Mouse (Mus musculus): ENCODE data around the gene Ccdc97. TPM values are rescaled to one million over a fixed set of nuclear protein-coding genes. Genes with fewer than 3 reads are reported as not detected.
A peak's percentile ranks its signal among the peaks of the same experiment; 100 is the strongest.

The Ccdc97 gene
- polyA plus RNA-seq, 2 experiments, result 28.4 to 64.5 TPM

DNA sequence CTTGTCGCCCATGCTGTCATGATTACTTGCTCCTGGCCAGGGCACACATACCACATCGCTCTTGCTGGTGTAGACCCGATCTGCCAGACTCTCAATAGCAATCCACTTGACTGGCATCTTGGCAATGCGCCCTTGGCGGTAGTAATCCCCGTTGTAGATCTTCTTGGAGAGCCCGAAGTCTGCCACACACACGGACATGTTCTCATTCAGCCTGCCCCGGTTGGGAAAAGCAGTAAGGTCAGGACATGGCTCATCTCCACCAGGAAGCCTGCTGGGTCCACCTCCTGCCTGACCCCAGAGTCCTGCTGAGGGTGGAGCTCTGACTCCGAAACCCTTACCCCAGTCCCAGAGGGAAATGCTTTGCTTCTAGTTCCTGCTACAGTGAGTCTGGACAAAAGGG is 42.5 kb upstream of the Ccdc97 start:
- Histone ChIP-seq H3K9ac (ENCODE audit: low read depth, low read length, severe bottlenecking) (no peak overlapping the region), H3K9me3 (ENCODE audit: control insufficient read depth, low read length) (no peaks in the 10 kb centered on the region), H3K27ac (replicated peaks; ENCODE audit: low read depth, low read length) (no peak overlapping the region), H3K4me2 (replicated peaks; ENCODE audit: low read depth, low read length, severe bottlenecking) (no peak overlapping the region), H3K27me3 (ENCODE audit: control insufficient read depth, insufficient read depth, low read length) (no peaks in the 10 kb centered on the region), H3K4me3 (replicated peaks; ENCODE audit: low read length) (no peak overlapping the region), H3K36me3 (ENCODE audit: control insufficient read depth, insufficient read depth, low read length) (peaks cover 73% of the 10 kb centered on the region), H3K4me1 (ENCODE audit: control insufficient read depth, insufficient read depth, low read length) (no peaks in the 10 kb centered on the region)
- DNase-seq (ENCODE audit: low spot score) (no peak), ATAC-seq (ENCODE audit: low FRiP score, low read depth) (no peak)
- no peak for TF ChIP-seq POLR2A (IDR thresholded peaks at IDR 0.05; ENCODE audit: borderline replicate concordance, extremely low read depth, insufficient read depth, insufficient read length)
- 88% methylated on average over 10 of the region's 10 CpGs for WGBS

DNA sequence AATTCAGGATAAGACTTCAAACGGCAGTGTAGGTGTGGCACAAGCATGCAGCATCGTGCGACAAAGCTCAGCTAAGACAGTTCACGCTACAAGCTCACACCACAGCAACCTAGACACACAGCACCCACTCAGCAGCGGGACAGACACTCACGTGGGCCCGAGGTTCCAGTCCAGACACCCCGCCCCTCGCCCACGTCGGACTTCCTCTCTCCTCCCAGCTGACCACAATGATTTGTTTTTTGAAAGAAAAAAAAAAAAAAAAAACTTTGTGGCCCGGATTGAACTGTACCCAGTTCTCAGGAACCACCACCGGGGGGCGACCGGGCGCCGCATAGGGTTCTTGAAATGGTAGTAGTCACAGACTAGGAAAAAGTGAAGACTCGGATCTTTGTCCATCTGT is 37.1 kb upstream of the Ccdc97 start:
- WGBS, result 0% methylated on average over 18 of the region's 18 CpGs
- peak; percentile 93 for DNase-seq (ENCODE audit: low spot score)

DNA sequence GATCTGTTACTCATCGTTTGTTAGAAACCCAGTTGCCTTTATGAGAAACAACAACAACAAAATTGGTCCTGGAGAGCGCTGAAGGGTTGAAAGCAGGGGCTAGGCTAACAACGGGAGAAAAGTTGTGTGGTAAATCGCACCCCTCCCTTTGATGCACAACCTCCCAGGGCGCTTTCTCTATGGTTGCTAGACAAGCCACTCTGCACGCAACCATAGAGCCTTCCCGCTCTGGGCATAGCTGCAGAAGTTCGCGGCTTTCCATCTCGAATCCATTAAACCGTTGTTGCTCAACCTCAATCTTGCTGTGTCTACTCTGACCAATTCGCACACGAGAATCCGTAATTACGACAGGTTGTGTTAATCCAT is 36.6 kb upstream of the Ccdc97 start:
- under 1% methylated on average over 15 of the region's 15 CpGs for whole genome bisulfite sequencing
- no peaks in the 10 kb centered on the region for H3K27me3 ChIP-seq (ENCODE audit: control insufficient read depth, insufficient read depth, low read length)
- ATAC-seq (ENCODE audit: low FRiP score, low read depth), result peak; percentile 35
- DNase-seq (ENCODE audit: low spot score), result peak; percentile 80
- peaks cover 13% of the 10 kb centered on the region for H3K4me1 ChIP-seq (ENCODE audit: control insufficient read depth, insufficient read depth, low read length)
- peaks cover 41% of the 10 kb centered on the region for H3K36me3 ChIP-seq (ENCODE audit: control insufficient read depth, insufficient read depth, low read length)
- H3K9me3 ChIP-seq (ENCODE audit: control insufficient read depth, low read length), result no peaks in the 10 kb centered on the region
- peak overlapping the region; percentile 47 for H3K9ac ChIP-seq (ENCODE audit: low read depth, low read length, severe bottlenecking)
- peak overlapping the region; percentile 97 for H3K27ac ChIP-seq (replicated peaks; ENCODE audit: low read depth, low read length)
- no peak for TF ChIP-seq POLR2A (IDR thresholded peaks at IDR 0.05; ENCODE audit: borderline replicate concordance, extremely low read depth, insufficient read depth, insufficient read length)
- peak overlapping the region; percentile 96 for H3K4me2 ChIP-seq (replicated peaks; ENCODE audit: low read depth, low read length, severe bottlenecking)
- peak overlapping the region; percentile 98 for H3K4me3 ChIP-seq (replicated peaks; ENCODE audit: low read length)

More for the DNA sequence above, 37.1 kb upstream of the Ccdc97 start:
- Histone ChIP-seq H3K27ac (replicated peaks; ENCODE audit: low read depth, low read length) (peak overlapping the region; percentile 97), H3K4me1 (ENCODE audit: control insufficient read depth, insufficient read depth, low read length) (peaks cover 13% of the 10 kb centered on the region), H3K27me3 (ENCODE audit: control insufficient read depth, insufficient read depth, low read length) (no peaks in the 10 kb centered on the region), H3K36me3 (ENCODE audit: control insufficient read depth, insufficient read depth, low read length) (peaks cover 40% of the 10 kb centered on the region), H3K9ac (ENCODE audit: low read depth, low read length, severe bottlenecking) (peak overlapping the region; percentile 47), H3K4me3 (replicated peaks; ENCODE audit: low read length) (peak overlapping the region; percentile 98), H3K9me3 (ENCODE audit: control insufficient read depth, low read length) (no peaks in the 10 kb centered on the region), H3K4me2 (replicated peaks; ENCODE audit: low read depth, low read length, severe bottlenecking) (peak overlapping the region; percentile 96)
- ATAC-seq (ENCODE audit: low FRiP score, low read depth), result peak; percentile 16
- peak; percentile 44; the same call in 1 of the 2 replicates for TF ChIP-seq POLR2A (IDR thresholded peaks at IDR 0.05; ENCODE audit: borderline replicate concordance, extremely low read depth, insufficient read depth, insufficient read length)

DNA sequence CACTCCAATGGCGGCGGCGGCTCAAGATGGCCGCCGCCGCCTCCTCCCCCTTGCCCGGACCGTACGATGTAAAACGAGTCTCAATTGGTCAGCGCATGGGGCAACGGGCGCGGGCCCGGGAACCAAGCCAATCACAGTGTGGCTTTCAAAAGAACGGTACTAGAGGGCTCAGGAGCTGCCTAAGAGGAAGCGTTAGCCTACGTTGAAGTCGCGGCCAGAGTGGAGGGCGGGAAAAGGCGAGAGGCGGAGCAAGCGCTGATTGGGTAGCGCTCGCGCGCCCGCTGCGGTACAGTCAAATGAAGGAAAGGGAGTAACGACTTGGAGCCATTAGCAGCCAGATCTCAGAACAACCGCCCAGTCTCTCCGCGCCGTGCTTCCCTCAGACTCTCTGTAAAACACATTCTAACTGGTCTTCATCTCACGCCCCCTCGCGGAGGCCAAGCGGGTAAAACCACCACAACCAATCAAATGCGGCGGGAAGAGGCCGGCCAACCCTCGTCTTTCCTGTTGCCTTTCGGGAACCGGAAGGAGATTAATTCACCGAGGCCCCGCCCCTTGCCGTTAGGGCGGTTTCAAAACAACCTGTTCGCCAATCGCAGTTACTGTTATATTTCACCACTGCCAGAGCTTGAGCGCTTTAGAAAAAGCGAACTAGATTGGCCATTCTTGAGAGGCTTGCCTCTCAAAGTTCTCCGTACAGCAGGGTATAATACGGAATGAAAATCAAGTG is 36.0 kb upstream of the Ccdc97 start, which contains the start of gene Hnrnpul1:
Gene Hnrnpul1, minus strand, starts transcription at position 20 of the 730 bp plus-strand sequence.
- peak within 1 kb of the TSS; percentile 98 for H3K4me3 ChIP-seq (replicated peaks; ENCODE audit: low read length)
- peaks cover 13% of the 10 kb centered on the region for H3K4me1 ChIP-seq (ENCODE audit: control insufficient read depth, insufficient read depth, low read length)
- DNase-seq (ENCODE audit: low spot score) (peak; percentile 100), ATAC-seq (ENCODE audit: low FRiP score, low read depth) (peak; percentile 93)
- peak within 1 kb of the TSS; percentile 97 for H3K27ac ChIP-seq (replicated peaks; ENCODE audit: low read depth, low read length)
- H3K27me3 ChIP-seq (ENCODE audit: control insufficient read depth, insufficient read depth, low read length), result no peaks in the 10 kb centered on the region
- no peaks in the 10 kb centered on the region for H3K9me3 ChIP-seq (ENCODE audit: control insufficient read depth, low read length)
- TF ChIP-seq POLR2A (IDR thresholded peaks at IDR 0.05; ENCODE audit: borderline replicate concordance, extremely low read depth, insufficient read depth, insufficient read length), result no peak; the same call in 1 of the 2 replicates
- peak within 1 kb of the TSS; percentile 99 for H3K9ac ChIP-seq (ENCODE audit: low read depth, low read length, severe bottlenecking)
- under 1% methylated on average over 52 of the region's 55 CpGs for WGBS
- H3K4me2 ChIP-seq (replicated peaks; ENCODE audit: low read depth, low read length, severe bottlenecking), result peak within 1 kb of the TSS; percentile 96
- peaks cover 40% of the 10 kb centered on the region for H3K36me3 ChIP-seq (ENCODE audit: control insufficient read depth, insufficient read depth, low read length)

DNA sequence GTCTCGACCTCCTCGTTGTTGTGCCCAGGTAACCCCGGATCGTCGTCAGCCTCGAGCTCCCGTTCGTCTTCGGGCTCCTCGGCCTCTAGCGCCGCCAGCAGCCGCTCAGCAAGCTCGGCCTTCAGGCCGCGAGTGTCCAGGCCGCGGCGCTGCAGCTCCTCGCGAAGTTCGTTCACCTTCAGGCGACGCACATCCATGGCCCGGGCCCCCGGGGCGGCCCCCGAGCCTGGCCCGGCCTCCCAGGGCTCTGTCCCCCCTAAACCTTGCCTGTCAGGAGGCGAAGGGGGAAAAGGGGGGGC is 35.5 kb upstream of the Ccdc97 start:
- Histone ChIP-seq H3K9me3 (ENCODE audit: control insufficient read depth, low read length) (no peaks in the 10 kb centered on the region), H3K4me3 (replicated peaks; ENCODE audit: low read length) (peak overlapping the region; percentile 98), H3K27me3 (ENCODE audit: control insufficient read depth, insufficient read depth, low read length) (no peaks in the 10 kb centered on the region), H3K9ac (ENCODE audit: low read depth, low read length, severe bottlenecking) (peak overlapping the region; percentile 99), H3K4me1 (ENCODE audit: control insufficient read depth, insufficient read depth, low read length) (peaks cover 13% of the 10 kb centered on the region), H3K27ac (replicated peaks; ENCODE audit: low read depth, low read length) (peak overlapping the region; percentile 97), H3K36me3 (ENCODE audit: control insufficient read depth, insufficient read depth, low read length) (peaks cover 41% of the 10 kb centered on the region), H3K4me2 (replicated peaks; ENCODE audit: low read depth, low read length, severe bottlenecking) (peak overlapping the region; percentile 83)
- no peak for DNase-seq (ENCODE audit: low spot score)
- TF ChIP-seq POLR2A (IDR thresholded peaks at IDR 0.05; ENCODE audit: borderline replicate concordance, extremely low read depth, insufficient read depth, insufficient read length), result peak; percentile 65; the same call in 1 of the 2 replicates
- no peak for ATAC-seq (ENCODE audit: low FRiP score, low read depth)
- WGBS, result 0% methylated on average over 25 of the region's 30 CpGs

All from limb, embryonic 14.5 days (tissue).